Mouse (Mus musculus) heart, postnatal 0 days (tissue): ENCODE measurements around the gene Hmgn3. TPM values are rescaled to one million over a fixed set of nuclear protein-coding genes. Genes with fewer than 3 reads are reported as not detected.

Experiments
- ATAC-seq: fragments of 200-750 bp; cut with Nextera tagmentation; 2 replicates; pipeline ENCODE4 v1.8.0; 2017; ENCODE audit warnings: low read depth, moderate number of reproducible peaks, moderate library complexity; ENCODE audit not compliant: insufficient read depth
- DNase-seq: peaks from one replicate; pipeline ENCODE4 v3.0.0-alpha.2; 2016; ENCODE audit warnings: low spot score
- H3K27ac ChIP-seq: fragments of 300-500 bp; sonication (generic); 2 replicates; pipeline ENCODE4 v1.5.1; 2014; ENCODE audit warnings: low read depth, mild to moderate bottlenecking
- H3K27me3 ChIP-seq: fragments of 300-500 bp; sonication (generic); 2 replicates; pipeline ENCODE4 v1.6.1; 2014; ENCODE audit warnings: low read length, mixed read lengths; ENCODE audit not compliant: control insufficient read depth, insufficient read depth
- H3K36me3 ChIP-seq: fragments of 300-500 bp; sonication (generic); replicated peaks from 2 replicates; pipeline ENCODE4 v1.6.1; 2014; ENCODE audit warnings: low read length, mixed read lengths; ENCODE audit not compliant: control insufficient read depth, insufficient read depth
- H3K4me1 ChIP-seq: fragments of 300-500 bp; sonication (generic); 2 replicates; pipeline ENCODE4 v1.6.1; 2014; ENCODE audit warnings: antibody characterized with exemption; ENCODE audit not compliant: control insufficient read depth, insufficient read depth
- H3K4me2 ChIP-seq: fragments of 300-500 bp; sonication (generic); 2 replicates; pipeline ENCODE4 v1.6.1; 2014; ENCODE audit warnings: low read depth, mild to moderate bottlenecking, low read length, moderate library complexity
- H3K4me3 ChIP-seq: fragments of 300-500 bp; sonication (generic); 2 replicates; pipeline ENCODE4 v1.5.1; 2014; ENCODE audit warnings: low read depth, low read length
- H3K9ac ChIP-seq: fragments of 300-500 bp; sonication (generic); replicated peaks from 2 replicates; pipeline ENCODE4 v1.6.1; 2014; ENCODE audit warnings: low read depth, low read length, mixed read lengths
- H3K9me3 ChIP-seq: fragments of 300-500 bp; sonication (generic); replicated peaks from 2 replicates; pipeline ENCODE4 v1.6.1; 2016; ENCODE audit warnings: low read length; ENCODE audit not compliant: control insufficient read depth
- CTCF ChIP-seq: IDR thresholded peaks from 2 replicates; pipeline ENCODE4 v1.5.1; 2016; ENCODE audit warnings: antibody characterized with exemption, control low read depth, low read depth
- EP300 ChIP-seq: IDR thresholded peaks from 2 replicates; pipeline ENCODE4 v1.6.1; 2016; ENCODE audit warnings: antibody characterized with exemption, low read depth
- WGBS: fragments of 180-500 bp; shearing (Covaris S2); extraction: QIAGEN DNeasy Blood & Tissue Kit; methylation state at CpG from one replicate; pipeline ENCODE4 v1.1.7; 2014; 5-methylcytosine and 5-hydroxymethylcytosine counted together
- polyA plus RNA-seq: library from polyadenylated mRNA; unstranded; fragments of >200 nt; fragmentation: Nextera tagmentation; extraction: Ambion mirVana; gene quantifications from 2 replicates; pipeline ENCODE4 v1.2.1, GENCODE M21; 2015
- total RNA-seq: library from RNA; depleted of rRNA; stranded (reverse); fragments of >200 nt; gene quantifications from 2 replicates; pipeline ENCODE4 v1.2.3, GENCODE M21; 2014; ENCODE audit warnings: low replicate concordance

Hmgn3 gene
- total and polyA plus RNA-seq, 2 experiments from 2014 or later = 36.8 to 89.6 TPM

- Histone ChIP-seq H3K36me3 (0 out of 2 replicates have a peak, but pooled peaks cover 8% of the 10 kb centered on the region), H3K27me3 (no peaks in the 10 kb centered on the region), H3K27ac (no peak overlapping the region), H3K9ac (no peak overlapping the region), H3K4me3 (no peak overlapping the region), H3K4me2 (no peak overlapping the region), H3K4me1 (no peaks in the 10 kb centered on the region), H3K9me3 (no peaks in the 10 kb centered on the region)
- no peak for DNase-seq
- TF ChIP-seq EP300 (no peak), CTCF (no peak)
- ATAC-seq = no peak
- WGBS = 83% methylated on average over 9 of the region's 9 CpGs
Observed at GRCm38 (mm10) chr9:83110406-83111116, 35.9 kb downstream of the Hmgn3 start.

DNA sequence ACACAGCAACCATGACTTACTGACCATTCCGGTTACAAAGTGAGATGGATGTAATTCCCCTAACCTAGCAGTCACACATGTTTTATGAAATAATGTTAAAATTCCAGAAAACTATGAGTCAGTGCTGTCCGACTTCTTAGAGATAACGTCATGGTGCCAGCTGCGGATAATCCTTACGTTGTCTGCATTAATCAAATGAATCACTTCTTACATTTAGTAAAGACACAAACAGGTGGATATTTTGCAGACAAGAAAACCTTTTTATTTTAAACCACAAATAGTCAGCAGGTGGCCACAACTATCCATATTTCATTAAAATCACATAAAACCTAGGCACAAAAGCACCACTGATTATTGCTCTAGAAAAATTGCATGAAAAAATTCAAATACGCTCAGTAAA, 36.8 kb downstream of the Hmgn3 start:
- WGBS = 93% methylated on average over 6 of the region's 6 CpGs
- Histone ChIP-seq H3K4me3 (no peak overlapping the region), H3K4me2 (no peak overlapping the region), H3K9ac (no peak overlapping the region), H3K4me1 (no peaks in the 10 kb centered on the region), H3K27me3 (no peaks in the 10 kb centered on the region), H3K27ac (no peak overlapping the region), H3K36me3 (0 out of 2 replicates have a peak, but pooled peaks cover 8% of the 10 kb centered on the region), H3K9me3 (no peaks in the 10 kb centered on the region)
- no peak for TF ChIP-seq CTCF
- TF ChIP-seq EP300 = no peak
- ATAC-seq (no peak), DNase-seq (no peak)

DNA sequence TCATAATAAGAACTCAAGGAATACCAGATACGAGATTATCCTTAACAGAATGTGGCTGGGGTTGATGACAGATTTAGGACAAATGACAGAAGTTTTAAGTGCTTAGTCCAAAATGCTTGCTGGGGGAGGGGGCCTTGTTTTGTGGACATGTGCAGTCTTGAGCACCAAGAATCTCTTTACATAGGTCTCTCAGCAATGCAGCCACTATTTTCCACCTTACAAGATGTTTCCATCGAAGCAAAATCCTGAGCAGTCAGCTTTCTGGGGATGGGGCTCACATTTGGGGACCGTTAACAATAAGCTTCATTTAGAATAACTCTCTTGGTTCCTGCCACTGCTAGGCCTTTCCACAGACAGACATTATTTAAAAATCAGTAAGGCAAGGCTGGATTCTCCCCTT, 37.7 kb downstream of the Hmgn3 start:
- ATAC-seq (no peak), DNase-seq (no peak)
- no peak for TF ChIP-seq EP300
- no peak for TF ChIP-seq CTCF
- Histone ChIP-seq H3K4me2 (no peak overlapping the region), H3K9ac (no peak overlapping the region), H3K27me3 (no peaks in the 10 kb centered on the region), H3K36me3 (0 out of 2 replicates have a peak, but pooled peaks cover 8% of the 10 kb centered on the region), H3K9me3 (no peaks in the 10 kb centered on the region), H3K4me1 (no peaks in the 10 kb centered on the region), H3K27ac (no peak overlapping the region), H3K4me3 (no peak overlapping the region)
- WGBS = 52% methylated on average over 3 of the region's 3 CpGs

GRCm38 (mm10) chr9:83103785-83104184, 42.7 kb downstream of the Hmgn3 start:
- Histone ChIP-seq H3K4me1 (no peaks in the 10 kb centered on the region), H3K4me3 (no peak overlapping the region), H3K27me3 (no peaks in the 10 kb centered on the region), H3K4me2 (no peak overlapping the region), H3K9me3 (no peaks in the 10 kb centered on the region), H3K27ac (no peak overlapping the region), H3K36me3 (no peaks in the 10 kb centered on the region), H3K9ac (no peak overlapping the region)
- 84% methylated on average over 3 of the region's 3 CpGs for WGBS
- no peak for ATAC-seq
- DNase-seq = no peak
- TF ChIP-seq CTCF (no peak), EP300 (no peak)

DNA sequence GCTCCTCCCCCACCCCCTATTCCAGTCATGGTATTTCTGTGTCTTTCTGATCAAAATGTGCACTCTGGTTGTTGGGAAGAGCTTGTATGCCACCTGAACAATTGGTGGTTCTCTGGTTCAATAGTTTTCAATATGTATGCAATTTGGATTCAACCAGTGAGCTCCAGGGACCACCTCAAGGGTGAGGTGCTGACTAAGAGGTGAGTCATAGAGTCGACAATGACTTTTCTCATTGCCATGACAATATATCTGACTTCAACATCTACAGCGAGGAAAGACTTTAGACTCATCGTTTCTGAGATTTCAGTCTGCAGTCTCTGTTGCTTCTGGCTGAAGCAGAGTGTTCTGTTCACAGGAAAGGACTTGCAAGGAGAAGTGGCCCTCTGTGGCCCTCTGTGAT, 44.8 kb downstream of the Hmgn3 start:
- no peak for TF ChIP-seq CTCF
- TF ChIP-seq EP300 = no peak
- no peak for ATAC-seq
- Histone ChIP-seq H3K4me2 (no peak overlapping the region), H3K27me3 (no peaks in the 10 kb centered on the region), H3K4me1 (no peaks in the 10 kb centered on the region), H3K36me3 (no peaks in the 10 kb centered on the region), H3K4me3 (no peak overlapping the region), H3K27ac (no peak overlapping the region), H3K9ac (no peak overlapping the region), H3K9me3 (no peaks in the 10 kb centered on the region)
- WGBS = 73% methylated on average over 3 of the region's 3 CpGs
- DNase-seq = no peak

- H3K27ac ChIP-seq = no peak overlapping the region
- DNase-seq (no peak), ATAC-seq (no peak)
- H3K4me2 ChIP-seq = no peak overlapping the region
- 74% methylated on average over 3 of the region's 3 CpGs for WGBS
- no peaks in the 10 kb centered on the region for H3K9me3 ChIP-seq
- H3K9ac ChIP-seq = no peak overlapping the region
- H3K4me3 ChIP-seq = no peak overlapping the region
- no peaks in the 10 kb centered on the region for H3K27me3 ChIP-seq
- H3K4me1 ChIP-seq = no peaks in the 10 kb centered on the region
- H3K36me3 ChIP-seq = no peaks in the 10 kb centered on the region
- no peak for TF ChIP-seq CTCF
- TF ChIP-seq EP300 = no peak
Observed at GRCm38 (mm10) chr9:83100786-83101185, 45.7 kb downstream of the Hmgn3 start.
